Mouse (Mus musculus) erythroblast, embryonic 14.5 days (primary cell): ENCODE measurements around the gene Dhcr24.

Experiments
- GATA1 ChIP-seq: IDR thresholded peaks from 2 replicates; pipeline ENCODE4 v1.6.1; 2012; ENCODE audit warnings: low read length, inconsistent platforms, mixed read lengths
- TAL1 ChIP-seq: IDR thresholded peaks from 3 replicates; pipeline ENCODE4 v1.6.1; 2012; ENCODE audit warnings: low read length, inconsistent platforms, mixed read lengths

DNA sequence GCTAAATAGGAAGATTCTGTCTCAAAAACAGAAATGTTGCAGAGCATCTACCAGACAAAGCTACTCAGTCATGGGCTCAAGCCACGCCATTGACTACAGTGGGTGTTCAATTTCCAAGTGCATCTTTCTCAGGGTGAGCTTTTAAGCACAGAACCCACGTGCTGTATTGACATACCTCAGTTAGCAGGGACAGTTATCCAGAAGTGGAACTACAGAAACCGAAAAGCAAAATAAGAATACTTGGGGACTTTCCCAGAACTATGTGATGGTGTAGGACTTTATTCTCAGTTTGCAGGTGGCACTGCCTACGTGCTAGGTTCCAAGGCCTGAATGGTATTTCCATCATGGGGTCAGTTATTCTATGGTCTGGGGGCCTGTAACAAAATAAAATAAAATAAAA, 36.9 kb downstream of the Dhcr24 start:
- TF ChIP-seq GATA1 (no peak), TAL1 (no peak)
